Mouse (Mus musculus) skeletal muscle tissue, adult 2 months (tissue): ENCODE measurements around the gene Serpinf2.
"Not testable (repeated sequence)": the region's sequence is repeated elsewhere in the genome, so short reads cannot be mapped to it uniquely, and the experiment has no call there.

Source experiments
- DNase-seq: peaks from one replicate; pipeline ENCODE4 v3.0.0-alpha.2; 2012; ENCODE audit warnings: low read depth, low spot score

The Serpinf2 gene

DNA sequence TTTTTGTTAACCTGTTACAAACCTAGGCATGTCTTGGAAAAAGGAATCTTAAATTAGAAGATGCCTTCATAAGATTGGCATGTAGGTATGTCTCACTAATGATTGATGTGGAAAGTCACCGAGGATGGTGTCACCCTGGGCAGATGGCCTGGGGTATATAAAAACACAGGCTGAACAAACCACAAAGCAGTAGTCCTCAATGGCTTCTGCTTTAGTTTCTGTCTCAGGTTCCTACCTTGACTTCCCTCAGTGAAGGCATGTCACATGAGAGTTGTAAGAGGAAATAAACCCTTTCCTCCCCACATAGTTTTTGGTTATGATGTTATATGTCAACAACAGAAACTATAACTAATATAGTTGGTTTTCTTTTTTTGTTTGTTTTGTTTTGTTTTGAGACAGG is 43.8 kb downstream of the Serpinf2 start:
- no peak for DNase-seq

DNA sequence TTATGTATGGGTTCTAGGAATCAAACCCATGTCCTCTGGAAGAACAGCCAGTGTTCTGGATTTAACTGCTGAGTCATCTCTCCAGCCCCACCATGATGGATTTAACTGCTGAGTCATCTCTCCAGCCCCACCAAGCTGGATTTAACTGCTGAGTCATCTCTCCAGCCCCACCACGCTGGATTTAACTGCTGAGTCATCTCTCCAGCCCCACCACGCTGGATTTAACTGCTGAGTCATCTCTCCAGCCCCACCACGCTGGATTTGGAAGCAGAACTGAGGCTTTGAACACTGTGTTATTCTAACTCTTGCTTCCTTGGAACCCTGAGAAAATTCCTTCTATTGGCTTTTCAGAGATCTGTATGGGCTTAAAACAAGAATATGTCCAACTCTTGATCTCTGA is 55.9 kb downstream of the Serpinf2 start:
- not testable (repeated sequence) for DNase-seq
